Mouse (Mus musculus): Measurements from ENCODE around the gene Fmnl3. TPM values are rescaled to one million over a fixed set of nuclear protein-coding genes. Genes with fewer than 3 reads are reported as not detected.

Fmnl3 gene
- 28.3 and 28.9 TPM in 2 replicates for polyA plus RNA-seq (2015; fragmentation: Nextera tagmentation; extraction: Ambion mirVana)

DNA sequence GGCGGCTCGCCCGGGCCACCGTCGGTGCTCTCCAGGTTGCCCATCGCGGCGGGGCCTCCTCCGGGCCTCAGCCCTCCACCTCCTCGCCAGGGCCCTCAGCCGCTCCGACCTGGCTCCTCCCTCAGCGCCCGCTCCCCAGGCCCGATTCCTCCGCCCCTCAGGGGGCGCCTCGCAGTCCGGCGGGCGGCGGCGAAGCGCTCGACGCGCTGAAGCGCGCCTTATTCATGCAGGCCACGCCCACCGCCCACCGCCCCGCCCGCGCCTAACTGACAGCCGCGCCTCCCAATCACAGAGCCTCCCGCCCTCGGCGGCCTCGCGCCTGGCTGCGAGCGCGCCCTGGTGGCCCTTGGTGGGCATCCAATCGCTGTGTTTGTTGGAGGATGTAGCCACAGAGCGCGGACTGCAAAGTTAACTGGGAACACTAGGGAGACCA is at the start of gene Fmnl3:
Gene Fmnl3 (minus strand): TSS at position 224 of the 433 bp plus-strand sequence.
- Histone ChIP-seq H3K4me1 (peaks cover 18% of the 10 kb centered on the region), H3K4me2 (replicated peaks) (peak within 1 kb of the TSS; percentile 62), H3K36me3 (no peaks in the 10 kb centered on the region), H3K4me3 (replicated peaks) (peak within 1 kb of the TSS; percentile 82), H3K27ac (replicated peaks) (peak within 1 kb of the TSS; percentile 94), H3K27me3 (no peaks in the 10 kb centered on the region), H3K9me3 (replicated peaks) (no peaks in the 10 kb centered on the region), H3K9ac (peak within 1 kb of the TSS; percentile 77)
- peak; percentile 96 for ATAC-seq (ENCODE audit: insufficient number of reproducible peaks, low FRiP score, low TSS enrichment, low read depth)
- WGBS: under 1% methylated on average over 36 of the region's 48 CpGs

DNA sequence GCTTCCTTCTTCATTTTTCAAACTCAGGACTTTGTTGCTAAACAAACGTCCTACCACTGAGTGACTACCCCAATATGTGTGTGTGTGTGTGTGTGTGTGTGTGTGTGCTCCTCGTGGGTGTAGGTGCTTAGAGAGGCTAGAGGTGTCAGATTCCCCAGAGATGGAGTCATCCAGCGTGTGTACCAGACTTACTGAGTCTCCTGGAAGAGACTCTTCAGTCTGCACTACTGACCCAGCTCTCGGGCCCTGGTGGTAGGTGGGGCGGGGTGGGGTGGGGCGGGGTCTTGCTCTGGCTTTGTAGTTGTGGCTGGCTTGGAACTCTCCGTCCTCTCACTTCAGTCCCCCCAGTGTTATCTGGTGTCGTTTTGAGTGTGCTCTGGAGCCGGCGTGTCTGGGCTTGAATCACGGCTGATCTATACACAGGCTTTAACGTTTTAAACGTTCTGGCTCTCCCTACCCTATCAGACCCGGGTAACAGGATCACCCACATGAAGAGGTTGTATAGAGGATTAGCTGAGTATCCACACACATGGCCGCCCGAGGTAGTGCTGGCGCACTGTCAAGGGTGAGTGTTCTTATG is 47.5 kb upstream of the Fmnl3 start:
- ATAC-seq (ENCODE audit: insufficient number of reproducible peaks, low FRiP score, low TSS enrichment, low read depth): no peak
- Histone ChIP-seq H3K4me1 (peaks cover 41% of the 10 kb centered on the region), H3K4me2 (replicated peaks) (no peak overlapping the region), H3K27me3 (no peaks in the 10 kb centered on the region), H3K27ac (replicated peaks) (no peak overlapping the region), H3K9ac (no peak overlapping the region), H3K4me3 (replicated peaks) (no peak overlapping the region), H3K9me3 (replicated peaks) (no peaks in the 10 kb centered on the region), H3K36me3 (peaks cover 7% of the 10 kb centered on the region; the same call in 1 of the 2 replicates)
- WGBS: 31% methylated on average over 17 of the region's 17 CpGs

DNA sequence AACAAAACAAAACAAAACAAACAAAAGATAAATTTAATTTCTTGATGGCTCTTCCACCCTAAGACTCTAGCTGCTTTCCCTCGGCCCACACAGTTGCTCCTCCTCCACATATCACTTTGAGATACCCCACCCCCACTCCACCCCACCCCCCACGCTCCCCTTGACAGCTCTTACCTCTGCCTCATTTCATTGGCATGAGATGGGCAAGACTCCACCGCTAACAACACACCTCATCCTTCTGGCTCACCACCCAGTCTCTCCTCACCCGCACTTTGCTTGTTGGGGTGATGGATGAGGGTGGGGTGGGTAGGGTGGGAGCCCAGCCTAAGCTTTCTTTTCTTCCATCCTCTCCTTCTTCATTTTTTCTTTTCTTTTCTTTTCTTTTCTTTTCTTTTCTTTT is 46.7 kb upstream of the Fmnl3 start:
- no peaks in the 10 kb centered on the region for H3K27me3 ChIP-seq

DNA sequence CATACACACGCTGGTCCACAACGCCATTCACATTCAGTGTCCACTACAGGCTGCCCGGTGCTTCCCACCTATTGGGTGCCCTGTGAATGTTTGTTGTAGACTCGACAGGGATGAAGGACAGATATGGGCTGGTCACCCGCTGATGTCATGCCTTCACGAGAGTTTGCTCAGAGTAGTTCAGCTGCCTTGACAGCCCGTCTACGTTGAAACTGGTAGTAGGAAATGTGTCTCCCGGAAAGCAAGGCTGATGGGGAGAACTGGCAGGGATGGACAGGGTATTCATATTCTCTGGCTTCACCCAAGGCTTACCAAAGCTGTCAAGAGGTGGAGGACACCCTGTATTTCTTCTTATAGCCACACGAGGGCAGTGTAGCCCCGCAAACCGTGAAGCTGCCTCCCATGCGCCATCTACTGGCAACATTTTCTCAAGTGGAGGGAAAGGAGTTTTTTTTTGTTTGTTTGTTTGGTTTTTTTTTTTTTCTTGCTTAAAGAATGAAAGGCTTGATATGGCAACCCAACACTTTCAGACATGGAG is 46.1 kb upstream of the Fmnl3 start:
- no peaks in the 10 kb centered on the region for H3K9me3 ChIP-seq (replicated peaks)
- peaks cover 36% of the 10 kb centered on the region for H3K4me1 ChIP-seq
- WGBS: 20% methylated on average over 13 of the region's 13 CpGs
- no peaks in the 10 kb centered on the region for H3K36me3 ChIP-seq
- no peak overlapping the region for H3K27ac ChIP-seq (replicated peaks)
- no peaks in the 10 kb centered on the region for H3K27me3 ChIP-seq
- no peak overlapping the region for H3K4me3 ChIP-seq (replicated peaks)
- H3K9ac ChIP-seq: no peak overlapping the region
- H3K4me2 ChIP-seq (replicated peaks): 0 out of 2 replicates have a peak overlapping the region, but pooled peaks have one; percentile 24
- ATAC-seq (ENCODE audit: insufficient number of reproducible peaks, low FRiP score, low TSS enrichment, low read depth): no peak

More for the DNA sequence above, 46.7 kb upstream of the Fmnl3 start:
- H3K4me3 ChIP-seq (replicated peaks): no peak overlapping the region
- no peak overlapping the region for H3K9ac ChIP-seq
- WGBS: 31% methylated on average over 4 of the region's 4 CpGs
- H3K9me3 ChIP-seq (replicated peaks): no peaks in the 10 kb centered on the region
- H3K4me1 ChIP-seq: peaks cover 41% of the 10 kb centered on the region
- peaks cover under 1% of the 10 kb centered on the region; the same call in 1 of the 2 replicates for H3K36me3 ChIP-seq
- no peak overlapping the region for H3K27ac ChIP-seq (replicated peaks)
- ATAC-seq (ENCODE audit: insufficient number of reproducible peaks, low FRiP score, low TSS enrichment, low read depth): no peak
- no peak overlapping the region for H3K4me2 ChIP-seq (replicated peaks)

DNA sequence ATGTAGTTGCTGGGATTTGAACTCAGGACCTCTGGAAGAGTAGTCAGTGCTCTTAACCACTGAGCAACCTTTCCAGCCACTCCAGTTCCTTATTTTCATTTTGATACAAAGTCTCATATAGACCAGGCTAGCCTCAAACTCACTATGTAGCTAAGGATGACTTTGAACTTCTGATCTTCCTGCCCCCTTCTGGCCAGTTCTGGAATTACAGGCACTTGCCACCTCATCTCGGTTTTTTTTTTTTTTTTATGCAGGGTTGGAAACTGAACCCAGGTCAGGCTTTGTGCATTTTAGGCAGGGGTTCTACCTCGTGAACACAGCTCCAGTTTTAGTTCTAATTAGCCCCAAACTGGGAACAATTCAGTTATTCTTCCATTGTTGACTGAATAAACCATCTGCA is 45.5 kb upstream of the Fmnl3 start:
- no peak for ATAC-seq (ENCODE audit: insufficient number of reproducible peaks, low FRiP score, low TSS enrichment, low read depth)
- 16% methylated on average over 2 of the region's 2 CpGs for WGBS
- Histone ChIP-seq H3K36me3 (no peaks in the 10 kb centered on the region), H3K4me1 (peaks cover 30% of the 10 kb centered on the region), H3K4me3 (replicated peaks) (no peak overlapping the region), H3K27me3 (no peaks in the 10 kb centered on the region), H3K27ac (replicated peaks) (no peak overlapping the region), H3K9ac (no peak overlapping the region), H3K9me3 (replicated peaks) (no peaks in the 10 kb centered on the region), H3K4me2 (replicated peaks) (no peak overlapping the region)

DNA sequence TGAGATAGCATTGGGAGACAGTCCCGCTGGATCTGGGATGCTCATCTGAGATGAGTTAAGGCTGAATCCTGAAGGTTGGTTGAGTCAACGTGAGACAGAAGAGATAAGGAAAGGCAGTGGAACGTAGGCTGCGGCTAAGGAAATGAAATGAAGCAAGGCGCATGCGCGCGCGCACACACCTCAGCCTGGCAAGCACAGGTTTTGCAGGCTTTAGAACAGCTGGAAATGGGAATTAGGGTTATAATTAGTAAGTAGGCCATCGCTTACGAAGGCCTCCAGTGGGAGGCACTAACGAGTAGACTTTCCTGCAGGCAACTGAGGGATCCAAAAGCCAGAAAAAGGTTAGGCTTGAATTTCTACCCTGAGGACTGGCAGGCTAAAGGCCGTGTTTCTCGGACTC is 41.5 kb upstream of the Fmnl3 start:
- H3K4me3 ChIP-seq (replicated peaks): no peak overlapping the region
- peaks cover 35% of the 10 kb centered on the region for H3K36me3 ChIP-seq
- ATAC-seq (ENCODE audit: insufficient number of reproducible peaks, low FRiP score, low TSS enrichment, low read depth): no peak
- 51% methylated on average over 14 of the region's 14 CpGs for WGBS
- no peak overlapping the region for H3K27ac ChIP-seq (replicated peaks)
- no peaks in the 10 kb centered on the region for H3K27me3 ChIP-seq
- no peak overlapping the region for H3K9ac ChIP-seq
- H3K4me2 ChIP-seq (replicated peaks): no peak overlapping the region
- no peaks in the 10 kb centered on the region for H3K9me3 ChIP-seq (replicated peaks)
- peaks cover 5% of the 10 kb centered on the region for H3K4me1 ChIP-seq

DNA sequence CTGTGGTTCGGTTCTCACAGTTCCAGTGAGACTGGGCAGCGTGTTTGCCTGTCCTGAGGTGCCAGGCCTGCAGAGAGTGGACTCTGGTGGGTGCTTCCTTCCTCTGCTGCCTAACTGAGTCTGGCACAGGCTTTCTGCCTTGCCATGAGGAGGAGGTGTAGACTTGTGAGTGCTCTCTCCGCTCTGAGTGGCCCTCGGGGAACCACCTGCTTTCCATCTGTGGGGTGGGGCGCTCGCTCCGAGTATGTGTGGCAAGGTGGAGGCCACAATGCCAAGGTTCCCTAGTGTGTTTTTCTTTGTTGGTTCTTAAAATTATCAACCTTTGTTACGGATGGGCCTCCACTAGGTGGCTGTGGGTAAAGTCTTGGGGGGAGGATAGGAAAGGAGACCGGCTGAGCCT is 38.6 kb upstream of the Fmnl3 start:
- H3K9ac ChIP-seq: no peak overlapping the region

DNA sequence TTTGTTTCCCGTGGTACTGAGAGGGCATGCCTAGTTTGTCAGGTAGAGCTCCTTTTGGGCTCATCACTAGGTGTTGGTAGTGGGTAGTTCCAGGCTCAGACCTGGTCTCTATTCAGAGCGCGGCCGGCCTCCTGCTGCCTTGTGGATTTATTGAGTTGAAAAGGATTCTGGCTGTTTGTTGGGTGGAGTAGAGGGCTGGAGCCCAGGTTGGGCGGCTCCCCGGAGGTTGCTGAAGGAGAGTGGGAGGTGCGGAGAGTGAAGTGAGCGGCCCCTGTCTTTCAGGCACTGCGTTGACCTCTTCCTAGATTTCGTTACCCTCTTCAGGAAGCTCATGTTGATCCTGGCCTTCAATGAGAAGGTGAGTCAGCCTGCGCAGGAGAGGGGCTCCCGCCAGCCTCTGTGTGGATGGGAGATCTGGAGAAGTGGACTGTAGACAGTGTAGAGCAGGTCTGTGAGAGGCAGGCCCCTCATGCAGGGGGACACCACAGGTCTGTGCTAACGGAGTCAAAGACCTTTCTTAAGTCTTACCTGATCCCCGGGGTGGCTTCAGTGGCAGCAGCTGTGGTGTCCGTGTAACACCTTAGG is 36.8 kb upstream of the Fmnl3 start:
- Histone ChIP-seq H3K9me3 (replicated peaks) (no peaks in the 10 kb centered on the region), H3K9ac (no peak overlapping the region), H3K4me2 (replicated peaks) (no peak overlapping the region), H3K4me1 (no peaks in the 10 kb centered on the region), H3K36me3 (peaks cover 78% of the 10 kb centered on the region), H3K27ac (replicated peaks) (no peak overlapping the region), H3K4me3 (replicated peaks) (no peak overlapping the region), H3K27me3 (no peaks in the 10 kb centered on the region)
- WGBS: 90% methylated on average over 15 of the region's 15 CpGs
- ATAC-seq (ENCODE audit: insufficient number of reproducible peaks, low FRiP score, low TSS enrichment, low read depth): no peak

More for the DNA sequence above, 38.6 kb upstream of the Fmnl3 start:
- Histone ChIP-seq H3K36me3 (peaks cover 64% of the 10 kb centered on the region), H3K9me3 (replicated peaks) (no peaks in the 10 kb centered on the region), H3K27ac (replicated peaks) (no peak overlapping the region), H3K4me3 (replicated peaks) (no peak overlapping the region), H3K4me2 (replicated peaks) (no peak overlapping the region), H3K27me3 (no peaks in the 10 kb centered on the region), H3K4me1 (no peaks in the 10 kb centered on the region)
- no peak for ATAC-seq (ENCODE audit: insufficient number of reproducible peaks, low FRiP score, low TSS enrichment, low read depth)
- 84% methylated on average over 9 of the region's 9 CpGs for WGBS

DNA sequence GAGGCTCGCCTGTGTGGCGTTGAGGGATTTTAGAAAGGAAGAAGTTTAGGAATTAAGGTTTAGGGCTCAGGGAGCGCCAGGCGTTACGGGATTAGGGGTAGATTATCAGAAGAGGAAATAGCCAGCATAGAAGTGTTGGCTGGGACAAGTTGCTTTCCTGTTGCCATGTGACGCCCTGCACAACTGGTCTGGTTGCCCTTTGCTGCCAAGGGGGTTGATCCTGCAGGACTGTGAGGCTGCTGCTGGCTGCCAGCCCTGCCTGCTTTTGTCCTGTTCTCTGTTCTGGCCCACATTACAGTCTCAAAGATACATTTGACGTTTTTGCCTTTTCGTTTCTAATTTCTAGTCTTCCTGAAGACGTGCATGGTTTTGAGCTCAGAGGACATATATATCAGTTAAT is 34.9 kb upstream of the Fmnl3 start:
- Histone ChIP-seq H3K9me3 (replicated peaks) (no peaks in the 10 kb centered on the region), H3K27ac (replicated peaks) (no peak overlapping the region), H3K27me3 (no peaks in the 10 kb centered on the region), H3K4me3 (replicated peaks) (no peak overlapping the region), H3K9ac (no peak overlapping the region), H3K4me1 (0 out of 2 replicates have a peak, but pooled peaks cover under 1% of the 10 kb centered on the region), H3K36me3 (peaks cover 77% of the 10 kb centered on the region), H3K4me2 (replicated peaks) (no peak overlapping the region)
- WGBS: 80% methylated on average over 9 of the region's 9 CpGs
- ATAC-seq (ENCODE audit: insufficient number of reproducible peaks, low FRiP score, low TSS enrichment, low read depth): no peak

DNA sequence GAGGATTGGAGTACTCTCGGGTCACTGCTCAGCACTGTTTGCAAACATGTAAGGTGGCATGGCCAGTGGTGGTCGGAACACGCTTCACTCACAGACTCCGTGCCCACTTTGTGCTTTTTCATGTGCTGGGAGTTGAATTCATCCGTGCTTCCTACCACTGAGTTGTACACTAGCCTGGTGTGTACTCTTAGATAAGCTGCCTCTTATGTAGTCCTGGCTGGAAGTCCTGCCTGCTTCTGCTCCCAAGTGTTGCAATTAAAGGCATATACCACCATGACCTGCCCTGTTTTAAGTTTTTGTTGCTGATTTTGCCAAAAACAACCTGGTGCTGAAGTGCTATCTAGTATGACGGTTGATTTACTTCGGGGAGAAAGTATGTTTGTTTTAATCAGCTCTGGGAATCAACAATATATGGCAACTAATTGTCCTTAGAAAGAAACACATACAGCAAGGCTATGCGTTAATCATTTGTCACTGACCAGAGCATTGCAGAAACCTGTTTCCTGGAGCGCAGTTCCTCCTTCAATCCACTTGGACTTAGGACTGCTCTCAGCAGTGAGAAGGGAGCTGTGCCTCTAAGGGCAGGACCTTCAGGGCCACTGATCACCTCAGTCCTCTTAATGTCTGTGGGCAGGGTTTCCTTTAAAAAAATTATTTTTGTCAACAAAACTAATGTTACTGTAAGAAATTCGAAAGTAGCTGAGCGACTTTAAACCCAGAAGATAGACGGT is 33.0 kb upstream of the Fmnl3 start:
- Histone ChIP-seq H3K27ac (replicated peaks) (no peak overlapping the region), H3K4me1 (peaks cover 17% of the 10 kb centered on the region; the same call in 1 of the 2 replicates), H3K9ac (no peak overlapping the region), H3K4me3 (replicated peaks) (no peak overlapping the region), H3K9me3 (replicated peaks) (no peaks in the 10 kb centered on the region), H3K4me2 (replicated peaks) (no peak overlapping the region), H3K27me3 (no peaks in the 10 kb centered on the region), H3K36me3 (peaks cover 61% of the 10 kb centered on the region)
- WGBS: 91% methylated on average over 12 of the region's 12 CpGs
- ATAC-seq (ENCODE audit: insufficient number of reproducible peaks, low FRiP score, low TSS enrichment, low read depth): no peak

DNA sequence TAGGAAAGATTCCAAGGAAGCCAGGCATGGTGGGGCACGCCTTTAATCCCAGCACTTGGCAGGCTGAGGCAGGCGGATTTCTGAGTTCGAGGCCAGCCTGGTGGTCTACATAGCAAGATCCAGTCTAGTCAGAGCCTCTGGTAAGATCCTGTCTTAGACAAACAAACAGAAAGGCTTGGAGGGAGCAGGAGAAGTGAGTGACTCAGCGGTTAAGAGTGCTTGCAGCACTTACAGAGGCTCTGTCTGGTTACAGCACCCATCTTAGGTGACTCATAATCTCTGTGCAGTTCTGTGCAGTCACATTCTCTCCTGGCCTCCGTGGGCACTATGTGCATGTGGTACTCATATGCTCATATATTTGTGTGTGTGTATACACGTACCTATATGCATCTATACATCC is 30.3 kb upstream of the Fmnl3 start:
- ATAC-seq (ENCODE audit: insufficient number of reproducible peaks, low FRiP score, low TSS enrichment, low read depth): no peak
- WGBS: 85% methylated on average over 6 of the region's 6 CpGs
- no peak overlapping the region for H3K4me2 ChIP-seq (replicated peaks)
- H3K4me3 ChIP-seq (replicated peaks): no peak overlapping the region
- no peak overlapping the region for H3K9ac ChIP-seq
- peaks cover 36% of the 10 kb centered on the region for H3K36me3 ChIP-seq
- H3K4me1 ChIP-seq: peaks cover 33% of the 10 kb centered on the region
- no peaks in the 10 kb centered on the region for H3K27me3 ChIP-seq
- no peak overlapping the region for H3K27ac ChIP-seq (replicated peaks)
- H3K9me3 ChIP-seq (replicated peaks): no peaks in the 10 kb centered on the region

All from embryonic facial prominence, embryonic 15.5 days (tissue).